Mouse (Mus musculus): ENCODE data around the gene Gm38394. TPM values are rescaled to one million over a fixed set of nuclear protein-coding genes. Genes with fewer than 3 reads are reported as not detected.

The Gm38394 gene
- polyA plus RNA-seq, 1 experiment from 2014 or later: 6.3 TPM

- H3K27me3 ChIP-seq (ENCODE audit: control insufficient read depth, insufficient read depth, low read length): no peaks in the 10 kb centered on the region
- no peak overlapping the region for H3K4me3 ChIP-seq (replicated peaks; ENCODE audit: low read depth, low read length)
- no peaks in the 10 kb centered on the region for H3K4me1 ChIP-seq (ENCODE audit: control insufficient read depth, insufficient read depth, low read length)
- H3K27ac ChIP-seq (replicated peaks; ENCODE audit: low read depth, low read length): no peak overlapping the region
- no peak overlapping the region for H3K4me2 ChIP-seq (ENCODE audit: low read length)
- WGBS: 74% methylated on average over 11 of the region's 11 CpGs
- no peak for ATAC-seq (ENCODE audit: low FRiP score, low TSS enrichment)
- no peak for DNase-seq
- H3K9me3 ChIP-seq (ENCODE audit: control insufficient read depth, low read length): no peaks in the 10 kb centered on the region
- no peak overlapping the region for H3K9ac ChIP-seq (replicated peaks; ENCODE audit: low read length)
- H3K36me3 ChIP-seq (ENCODE audit: control insufficient read depth, insufficient read depth, low read length): no peaks in the 10 kb centered on the region
These were observed 32.5 kb upstream of the Gm38394 start for GRCm38 (mm10) chr1:133693536-133694114.

- DNase-seq (no peak), ATAC-seq (ENCODE audit: low FRiP score, low TSS enrichment) (no peak)
- Histone ChIP-seq H3K4me2 (ENCODE audit: low read length) (no peak overlapping the region), H3K4me3 (replicated peaks; ENCODE audit: low read depth, low read length) (no peak overlapping the region), H3K9me3 (ENCODE audit: control insufficient read depth, low read length) (no peaks in the 10 kb centered on the region), H3K9ac (replicated peaks; ENCODE audit: low read length) (no peak overlapping the region), H3K36me3 (ENCODE audit: control insufficient read depth, insufficient read depth, low read length) (no peaks in the 10 kb centered on the region), H3K4me1 (ENCODE audit: control insufficient read depth, insufficient read depth, low read length) (no peaks in the 10 kb centered on the region), H3K27me3 (ENCODE audit: control insufficient read depth, insufficient read depth, low read length) (no peaks in the 10 kb centered on the region), H3K27ac (replicated peaks; ENCODE audit: low read depth, low read length) (no peak overlapping the region)
- 40% methylated on average over 4 of the region's 4 CpGs for WGBS
These were observed 31.1 kb upstream of the Gm38394 start for GRCm38 (mm10) chr1:133692195-133692594.

- Histone ChIP-seq H3K27me3 (ENCODE audit: control insufficient read depth, insufficient read depth, low read length) (no peaks in the 10 kb centered on the region), H3K4me3 (replicated peaks; ENCODE audit: low read depth, low read length) (no peak overlapping the region), H3K9me3 (ENCODE audit: control insufficient read depth, low read length) (no peaks in the 10 kb centered on the region), H3K4me2 (ENCODE audit: low read length) (no peak overlapping the region), H3K9ac (replicated peaks; ENCODE audit: low read length) (no peak overlapping the region), H3K27ac (replicated peaks; ENCODE audit: low read depth, low read length) (no peak overlapping the region), H3K4me1 (ENCODE audit: control insufficient read depth, insufficient read depth, low read length) (no peaks in the 10 kb centered on the region), H3K36me3 (ENCODE audit: control insufficient read depth, insufficient read depth, low read length) (no peaks in the 10 kb centered on the region)
- DNase-seq (no peak), ATAC-seq (ENCODE audit: low FRiP score, low TSS enrichment) (no peak)
- 94% methylated on average over 6 of the region's 6 CpGs for WGBS
These were observed 29.9 kb upstream of the Gm38394 start for GRCm38 (mm10) chr1:133691046-133691445.

GRCm38 (mm10) chr1:133689897-133690296 is 28.8 kb upstream of the Gm38394 start, which contains the start of gene Lax1:
Gene Lax1, minus strand, starts transcription at chr1:133690108.
- Histone ChIP-seq H3K4me3 (replicated peaks; ENCODE audit: low read depth, low read length) (no peak within 1 kb of the TSS), H3K4me1 (ENCODE audit: control insufficient read depth, insufficient read depth, low read length) (no peaks in the 10 kb centered on the region), H3K27ac (replicated peaks; ENCODE audit: low read depth, low read length) (no peak within 1 kb of the TSS), H3K9me3 (ENCODE audit: control insufficient read depth, low read length) (no peaks in the 10 kb centered on the region), H3K4me2 (ENCODE audit: low read length) (no peak within 1 kb of the TSS), H3K9ac (replicated peaks; ENCODE audit: low read length) (no peak within 1 kb of the TSS), H3K27me3 (ENCODE audit: control insufficient read depth, insufficient read depth, low read length) (no peaks in the 10 kb centered on the region), H3K36me3 (ENCODE audit: control insufficient read depth, insufficient read depth, low read length) (no peaks in the 10 kb centered on the region)
- DNase-seq (no peak), ATAC-seq (ENCODE audit: low FRiP score, low TSS enrichment) (no peak)
- WGBS: 61% methylated on average over 6 of the region's 6 CpGs

GRCm38 (mm10) chr1:133688301-133688700 is 27.2 kb upstream of the Gm38394 start:
- Histone ChIP-seq H3K4me3 (replicated peaks; ENCODE audit: low read depth, low read length) (no peak overlapping the region), H3K9me3 (ENCODE audit: control insufficient read depth, low read length) (no peaks in the 10 kb centered on the region), H3K9ac (replicated peaks; ENCODE audit: low read length) (no peak overlapping the region), H3K4me1 (ENCODE audit: control insufficient read depth, insufficient read depth, low read length) (no peaks in the 10 kb centered on the region), H3K27me3 (ENCODE audit: control insufficient read depth, insufficient read depth, low read length) (no peaks in the 10 kb centered on the region), H3K27ac (replicated peaks; ENCODE audit: low read depth, low read length) (no peak overlapping the region), H3K4me2 (ENCODE audit: low read length) (no peak overlapping the region), H3K36me3 (ENCODE audit: control insufficient read depth, insufficient read depth, low read length) (no peaks in the 10 kb centered on the region)
- 70% methylated on average over 7 of the region's 7 CpGs for WGBS
- no peak for ATAC-seq (ENCODE audit: low FRiP score, low TSS enrichment)
- no peak for DNase-seq

GRCm38 (mm10) chr1:133685749-133686519 is 24.8 kb upstream of the Gm38394 start:
- no peaks in the 10 kb centered on the region for H3K4me1 ChIP-seq (ENCODE audit: control insufficient read depth, insufficient read depth, low read length)
- DNase-seq: no peak
- H3K27me3 ChIP-seq (ENCODE audit: control insufficient read depth, insufficient read depth, low read length): no peaks in the 10 kb centered on the region
- WGBS: 80% methylated on average over 10 of the region's 10 CpGs
- H3K4me2 ChIP-seq (ENCODE audit: low read length): no peak overlapping the region
- H3K27ac ChIP-seq (replicated peaks; ENCODE audit: low read depth, low read length): no peak overlapping the region
- H3K36me3 ChIP-seq (ENCODE audit: control insufficient read depth, insufficient read depth, low read length): no peaks in the 10 kb centered on the region
- no peak overlapping the region for H3K9ac ChIP-seq (replicated peaks; ENCODE audit: low read length)
- H3K9me3 ChIP-seq (ENCODE audit: control insufficient read depth, low read length): no peaks in the 10 kb centered on the region
- no peak for ATAC-seq (ENCODE audit: low FRiP score, low TSS enrichment)
- no peak overlapping the region for H3K4me3 ChIP-seq (replicated peaks; ENCODE audit: low read depth, low read length)

GRCm38 (mm10) chr1:133671801-133672200 is 10.7 kb upstream of the Gm38394 start:
- no peak for ATAC-seq (ENCODE audit: low FRiP score, low TSS enrichment)
- DNase-seq: no peak
- Histone ChIP-seq H3K4me1 (ENCODE audit: control insufficient read depth, insufficient read depth, low read length) (no peaks in the 10 kb centered on the region), H3K9me3 (ENCODE audit: control insufficient read depth, low read length) (no peaks in the 10 kb centered on the region), H3K4me3 (replicated peaks; ENCODE audit: low read depth, low read length) (no peak overlapping the region), H3K4me2 (ENCODE audit: low read length) (no peak overlapping the region), H3K27ac (replicated peaks; ENCODE audit: low read depth, low read length) (no peak overlapping the region), H3K27me3 (ENCODE audit: control insufficient read depth, insufficient read depth, low read length) (no peaks in the 10 kb centered on the region), H3K9ac (replicated peaks; ENCODE audit: low read length) (no peak overlapping the region), H3K36me3 (ENCODE audit: control insufficient read depth, insufficient read depth, low read length) (no peaks in the 10 kb centered on the region)
- WGBS: 75% methylated on average over 3 of the region's 3 CpGs

- WGBS: 94% methylated on average over 3 of the region's 3 CpGs
- H3K4me2 ChIP-seq (ENCODE audit: low read length): no peak overlapping the region
- H3K27me3 ChIP-seq (ENCODE audit: control insufficient read depth, insufficient read depth, low read length): no peaks in the 10 kb centered on the region
- H3K9ac ChIP-seq (replicated peaks; ENCODE audit: low read length): no peak overlapping the region
- no peak for DNase-seq
- no peak overlapping the region for H3K27ac ChIP-seq (replicated peaks; ENCODE audit: low read depth, low read length)
- no peak overlapping the region for H3K4me3 ChIP-seq (replicated peaks; ENCODE audit: low read depth, low read length)
- H3K36me3 ChIP-seq (ENCODE audit: control insufficient read depth, insufficient read depth, low read length): no peaks in the 10 kb centered on the region
- ATAC-seq (ENCODE audit: low FRiP score, low TSS enrichment): no peak
- no peaks in the 10 kb centered on the region for H3K4me1 ChIP-seq (ENCODE audit: control insufficient read depth, insufficient read depth, low read length)
- H3K9me3 ChIP-seq (ENCODE audit: control insufficient read depth, low read length): no peaks in the 10 kb centered on the region
These were observed 10.1 kb upstream of the Gm38394 start for GRCm38 (mm10) chr1:133671266-133671665.

GRCm38 (mm10) chr1:133670776-133671175 is 9.7 kb upstream of the Gm38394 start:
- 84% methylated on average over 6 of the region's 6 CpGs for WGBS
- no peak overlapping the region for H3K27ac ChIP-seq (replicated peaks; ENCODE audit: low read depth, low read length)
- H3K9ac ChIP-seq (replicated peaks; ENCODE audit: low read length): no peak overlapping the region
- H3K4me1 ChIP-seq (ENCODE audit: control insufficient read depth, insufficient read depth, low read length): no peaks in the 10 kb centered on the region
- H3K4me3 ChIP-seq (replicated peaks; ENCODE audit: low read depth, low read length): no peak overlapping the region
- DNase-seq: no peak
- no peaks in the 10 kb centered on the region for H3K36me3 ChIP-seq (ENCODE audit: control insufficient read depth, insufficient read depth, low read length)
- H3K9me3 ChIP-seq (ENCODE audit: control insufficient read depth, low read length): no peaks in the 10 kb centered on the region
- H3K27me3 ChIP-seq (ENCODE audit: control insufficient read depth, insufficient read depth, low read length): no peaks in the 10 kb centered on the region
- no peak overlapping the region for H3K4me2 ChIP-seq (ENCODE audit: low read length)
- no peak for ATAC-seq (ENCODE audit: low FRiP score, low TSS enrichment)

Measured in midbrain, embryonic 14.5 days (tissue).